Mouse (Mus musculus): Measurements from ENCODE around the gene Olfr119. TPM values are rescaled to one million over a fixed set of nuclear protein-coding genes. Genes with fewer than 3 reads are reported as not detected.
"Not testable (repeated sequence)": the region's sequence is repeated elsewhere in the genome, so short reads cannot be mapped to it uniquely, and the experiment has no call there.

Gene Olfr119
- not detected for polyA plus RNA-seq (2012; fragmentation: generic; extraction: Trizol)

DNA sequence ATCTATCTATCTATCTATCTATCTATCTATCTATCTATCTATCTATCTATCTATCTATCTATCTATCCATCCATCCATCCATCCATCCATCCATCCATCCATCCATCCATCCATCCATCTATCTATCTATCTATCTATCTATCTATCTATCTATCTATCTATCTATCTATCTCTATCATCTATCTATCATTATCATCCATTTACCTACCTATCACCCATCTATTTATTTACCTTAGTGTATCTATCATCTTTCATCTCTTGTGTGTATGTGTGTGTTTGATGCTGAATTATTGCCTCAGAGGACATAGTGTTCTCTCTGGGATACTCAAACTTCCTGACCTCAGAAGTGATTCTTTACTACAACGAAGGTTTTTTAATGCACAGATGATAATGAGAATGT lies at the start of gene Olfr119:
Olfr119 (plus strand) TSS at position 301 of the 400 bp plus-strand sequence.
- not testable (repeated sequence) for H3K36me3 ChIP-seq (ENCODE audit: control insufficient read depth, insufficient read depth); H3K4me3 ChIP-seq; H3K4me2 ChIP-seq (ENCODE audit: low read depth)

DNA sequence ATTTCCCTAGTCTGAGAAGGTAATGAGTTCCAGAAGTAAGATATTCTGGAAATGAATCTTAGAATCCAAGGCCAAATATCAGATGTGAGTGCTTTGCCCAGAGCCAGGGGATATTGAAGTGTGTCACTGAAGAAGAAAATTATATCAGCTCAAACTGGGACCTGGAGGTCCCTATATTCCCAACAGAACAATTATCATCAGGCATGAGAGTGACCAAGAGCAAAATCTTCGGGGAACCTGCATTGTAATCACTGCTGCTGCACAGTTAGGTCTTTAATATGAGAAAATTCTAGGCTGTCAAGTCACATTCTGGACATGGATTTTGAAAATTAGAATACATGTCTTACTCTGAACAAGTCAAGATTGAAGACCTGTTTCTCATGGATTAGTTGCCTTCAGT lies 32.7 kb upstream of the Olfr119 start, which contains the start of gene Olfr117:
Olfr117 (minus strand) TSS at position 101 of the 400 bp plus-strand sequence.
- TF ChIP-seq TCF12 (IDR thresholded peaks at IDR 0.05; ENCODE audit: insufficient read depth, poor library complexity, severe bottlenecking) (no peak), E2F4 (IDR thresholded peaks at IDR 0.05; ENCODE audit: insufficient read depth) (no peak)
- Histone ChIP-seq H3K4me2 (ENCODE audit: low read depth) (no peak within 1 kb of the TSS), H3K27me3 (ENCODE audit: control insufficient read depth, insufficient read depth, insufficient read length) (no peaks in the 10 kb centered on the region), H3ac (ENCODE audit: control insufficient read depth, insufficient read length) (no peak within 1 kb of the TSS), H3K4me3 (no peak within 1 kb of the TSS), H3K79me2 (ENCODE audit: control insufficient read depth, insufficient read depth) (no peaks in the 10 kb centered on the region), H3K36me3 (ENCODE audit: control insufficient read depth, insufficient read depth) (no peaks in the 10 kb centered on the region)

More for the DNA sequence above, at the start of gene Olfr119:
- not testable (repeated sequence) for H3ac ChIP-seq (ENCODE audit: control insufficient read depth, insufficient read length); H3K27me3 ChIP-seq (ENCODE audit: control insufficient read depth, insufficient read depth, insufficient read length); H3K79me2 ChIP-seq (ENCODE audit: control insufficient read depth, insufficient read depth)

DNA sequence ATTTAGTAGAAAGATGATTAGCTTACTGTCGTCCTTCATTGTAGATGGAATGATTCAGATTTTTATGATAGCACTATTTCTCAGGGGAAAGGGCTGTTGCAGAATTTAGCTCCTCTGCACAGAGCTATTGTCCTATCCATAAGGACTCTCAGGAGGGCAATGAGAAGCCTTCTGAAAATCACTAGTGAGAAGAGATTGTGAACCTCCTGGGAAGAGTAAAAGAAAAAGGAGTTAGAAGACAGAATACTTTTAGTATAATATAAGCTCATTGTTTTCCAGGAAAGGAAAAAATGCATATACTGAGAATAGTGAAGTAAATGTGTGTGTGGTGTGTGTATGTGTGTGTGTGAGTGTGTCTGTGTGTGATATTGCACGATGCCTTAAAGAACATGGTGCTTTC lies 29.7 kb upstream of the Olfr119 start, which contains the start of gene Olfr118:
Olfr118 (plus strand) TSS at position 301 of the 400 bp plus-strand sequence.
- no peak for TF ChIP-seq REST (IDR thresholded peaks at IDR 0.05; ENCODE audit: insufficient read depth, insufficient read length)
- no peak for TF ChIP-seq SRF (IDR thresholded peaks at IDR 0.05; ENCODE audit: control insufficient read depth, insufficient read length, low read depth)
- no peak for TF ChIP-seq MYOD1 (IDR thresholded peaks at IDR 0.05; ENCODE audit: control insufficient read depth in 1 of 3, insufficient read length in 2 of 3, low read depth in 2 of 3)
- no peak for TF ChIP-seq POLR2AphosphoS2 (IDR thresholded peaks at IDR 0.05; ENCODE audit: insufficient read length, low read depth)
- TF ChIP-seq TCF12 (IDR thresholded peaks at IDR 0.05; ENCODE audit: insufficient read depth, poor library complexity, severe bottlenecking), result no peak
- no peak for TF ChIP-seq TCF3 (IDR thresholded peaks at IDR 0.05; ENCODE audit: insufficient read length, low read depth)
- TF ChIP-seq CEBPB (IDR thresholded peaks at IDR 0.05; ENCODE audit: insufficient read depth, poor library complexity, severe bottlenecking), result no peak
- TF ChIP-seq E2F4 (IDR thresholded peaks at IDR 0.05; ENCODE audit: insufficient read depth), result no peak
- TF ChIP-seq MYOG (IDR thresholded peaks at IDR 0.05; ENCODE audit: control insufficient read depth in 1 of 3, insufficient read depth in 1 of 3, insufficient read length in 2 of 3, low read depth in 2 of 3), result no peak
- TF ChIP-seq POLR2A (IDR thresholded peaks at IDR 0.05; ENCODE audit: insufficient read length, low read depth), result no peak
- TF ChIP-seq USF1 (IDR thresholded peaks at IDR 0.05; ENCODE audit: low read depth), result no peak
- no peak for TF ChIP-seq MAX (IDR thresholded peaks at IDR 0.05; ENCODE audit: low read depth)
- no peak within 1 kb of the TSS for H3K4me3 ChIP-seq
- no peak within 1 kb of the TSS for H3K4me2 ChIP-seq (ENCODE audit: low read depth)
- no peaks in the 10 kb centered on the region for H3K27me3 ChIP-seq (ENCODE audit: control insufficient read depth, insufficient read depth, insufficient read length)
- H3K79me2 ChIP-seq (ENCODE audit: control insufficient read depth, insufficient read depth), result no peaks in the 10 kb centered on the region
- no peaks in the 10 kb centered on the region for H3K36me3 ChIP-seq (ENCODE audit: control insufficient read depth, insufficient read depth)
- no peak within 1 kb of the TSS for H3ac ChIP-seq (ENCODE audit: control insufficient read depth, insufficient read length)

DNA sequence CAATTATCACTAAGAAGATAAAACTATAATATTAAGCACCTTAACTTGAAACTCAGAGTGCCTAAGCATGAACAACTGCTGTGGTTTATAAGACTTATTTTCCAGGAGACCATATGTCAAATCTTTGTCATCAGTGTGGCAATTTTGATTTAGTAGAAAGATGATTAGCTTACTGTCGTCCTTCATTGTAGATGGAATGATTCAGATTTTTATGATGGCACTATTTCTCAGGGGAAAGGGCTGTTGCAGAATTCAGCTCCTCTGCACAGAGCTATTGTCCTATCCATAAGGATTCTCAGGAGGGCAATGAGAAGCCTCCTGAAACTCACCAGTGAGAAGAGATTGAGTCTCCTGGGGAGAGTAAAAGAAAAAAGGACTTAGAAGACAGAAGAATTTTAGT lies 25.1 kb downstream of the Olfr119 start, which contains the start of gene Olfr120:
Olfr120 (plus strand) TSS at position 301 of the 400 bp plus-strand sequence.
- no peak within 1 kb of the TSS for H3ac ChIP-seq (ENCODE audit: control insufficient read depth, insufficient read length)
- H3K36me3 ChIP-seq (ENCODE audit: control insufficient read depth, insufficient read depth), result no peaks in the 10 kb centered on the region
- no peak within 1 kb of the TSS for H3K4me3 ChIP-seq
- TF ChIP-seq MYOD1 (IDR thresholded peaks at IDR 0.05; ENCODE audit: control insufficient read depth in 1 of 3, insufficient read length in 2 of 3, low read depth in 2 of 3), result no peak
- no peak for TF ChIP-seq CEBPB (IDR thresholded peaks at IDR 0.05; ENCODE audit: insufficient read depth, poor library complexity, severe bottlenecking)
- TF ChIP-seq POLR2AphosphoS2 (IDR thresholded peaks at IDR 0.05; ENCODE audit: insufficient read length, low read depth), result no peak
- TF ChIP-seq USF1 (IDR thresholded peaks at IDR 0.05; ENCODE audit: low read depth), result no peak
- TF ChIP-seq E2F4 (IDR thresholded peaks at IDR 0.05; ENCODE audit: insufficient read depth), result no peak
- no peak for TF ChIP-seq REST (IDR thresholded peaks at IDR 0.05; ENCODE audit: insufficient read depth, insufficient read length)
- no peak for TF ChIP-seq TCF3 (IDR thresholded peaks at IDR 0.05; ENCODE audit: insufficient read length, low read depth)
- TF ChIP-seq MAX (IDR thresholded peaks at IDR 0.05; ENCODE audit: low read depth), result no peak
- TF ChIP-seq POLR2A (IDR thresholded peaks at IDR 0.05; ENCODE audit: insufficient read length, low read depth), result no peak
- TF ChIP-seq SRF (IDR thresholded peaks at IDR 0.05; ENCODE audit: control insufficient read depth, insufficient read length, low read depth), result no peak
- no peak for TF ChIP-seq MYOG (IDR thresholded peaks at IDR 0.05; ENCODE audit: control insufficient read depth in 1 of 3, insufficient read depth in 1 of 3, insufficient read length in 2 of 3, low read depth in 2 of 3)
- no peak for TF ChIP-seq TCF12 (IDR thresholded peaks at IDR 0.05; ENCODE audit: insufficient read depth, poor library complexity, severe bottlenecking)
- no peak within 1 kb of the TSS for H3K4me2 ChIP-seq (ENCODE audit: low read depth)
- no peaks in the 10 kb centered on the region for H3K79me2 ChIP-seq (ENCODE audit: control insufficient read depth, insufficient read depth)
- H3K27me3 ChIP-seq (ENCODE audit: control insufficient read depth, insufficient read depth, insufficient read length), result no peaks in the 10 kb centered on the region

DNA sequence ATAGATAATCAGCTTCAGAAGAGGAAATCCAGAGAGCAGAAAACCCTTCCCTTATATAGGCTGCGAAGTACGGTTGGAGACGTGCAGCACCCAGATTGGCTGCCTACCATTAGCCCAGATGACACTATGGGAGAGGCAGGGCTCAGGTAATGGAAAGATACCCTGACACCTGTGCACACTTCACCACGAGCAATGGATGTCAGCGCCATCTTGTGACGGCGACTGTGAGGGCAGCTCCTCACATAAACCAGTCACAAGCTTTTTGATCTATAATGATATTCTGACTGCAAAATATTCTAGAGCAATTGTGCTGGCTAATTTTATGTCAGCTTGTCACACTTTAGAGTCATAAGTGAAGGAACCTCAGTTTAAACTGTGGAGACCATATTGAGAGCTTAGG lies 41.7 kb downstream of the Olfr119 start:
- H3K4me2 ChIP-seq (ENCODE audit: low read depth), result no peak overlapping the region
- H3K4me3 ChIP-seq, result no peak overlapping the region
- H3K36me3 ChIP-seq (ENCODE audit: control insufficient read depth, insufficient read depth), result no peaks in the 10 kb centered on the region
- H3K79me2 ChIP-seq (ENCODE audit: control insufficient read depth, insufficient read depth), result no peaks in the 10 kb centered on the region
- no peak overlapping the region for H3ac ChIP-seq (ENCODE audit: control insufficient read depth, insufficient read length)
- H3K27me3 ChIP-seq (ENCODE audit: control insufficient read depth, insufficient read depth, insufficient read length), result no peaks in the 10 kb centered on the region
- TF ChIP-seq CEBPB (IDR thresholded peaks at IDR 0.05; ENCODE audit: insufficient read depth, poor library complexity, severe bottlenecking) (no peak), SRF (IDR thresholded peaks at IDR 0.05; ENCODE audit: control insufficient read depth, insufficient read length, low read depth) (no peak), MYOG (IDR thresholded peaks at IDR 0.05; ENCODE audit: control insufficient read depth in 1 of 3, insufficient read depth in 1 of 3, insufficient read length in 2 of 3, low read depth in 2 of 3) (no peak), REST (IDR thresholded peaks at IDR 0.05; ENCODE audit: insufficient read depth, insufficient read length) (no peak), E2F4 (IDR thresholded peaks at IDR 0.05; ENCODE audit: insufficient read depth) (no peak), POLR2AphosphoS2 (IDR thresholded peaks at IDR 0.05; ENCODE audit: insufficient read length, low read depth) (no peak), POLR2A (IDR thresholded peaks at IDR 0.05; ENCODE audit: insufficient read length, low read depth) (no peak), MYOD1 (IDR thresholded peaks at IDR 0.05; ENCODE audit: control insufficient read depth in 1 of 3, insufficient read length in 2 of 3, low read depth in 2 of 3) (no peak), USF1 (IDR thresholded peaks at IDR 0.05; ENCODE audit: low read depth) (no peak), MAX (IDR thresholded peaks at IDR 0.05; ENCODE audit: low read depth) (no peak)

Other genes starting within 250 kb of the Olfr119 start
- not detected for gene Olfr109, start 237.6 kb upstream of the Olfr119 start, polyA plus RNA-seq (2012; fragmentation: generic; extraction: Trizol)
- not detected for gene H2-M2, start 213.0 kb upstream of the Olfr119 start, polyA plus RNA-seq (2012; fragmentation: generic; extraction: Trizol)
- not detected for gene Olfr110, start 204.1 kb upstream of the Olfr119 start, polyA plus RNA-seq (2012; fragmentation: generic; extraction: Trizol)
- not detected for gene Olfr111, start 188.5 kb upstream of the Olfr119 start, polyA plus RNA-seq (2012; fragmentation: generic; extraction: Trizol)
- not detected for gene Olfr112, start 127.1 kb upstream of the Olfr119 start, polyA plus RNA-seq (2012; fragmentation: generic; extraction: Trizol)
- not detected for gene Olfr113, start 118.9 kb upstream of the Olfr119 start, polyA plus RNA-seq (2012; fragmentation: generic; extraction: Trizol)
- gene Olfr114, start 103.8 kb upstream of the Olfr119 start, polyA plus RNA-seq (2012; fragmentation: generic; extraction: Trizol), result not detected
- gene Olfr115, start 69.5 kb upstream of the Olfr119 start, polyA plus RNA-seq (2012; fragmentation: generic; extraction: Trizol), result not detected
- not detected for gene Olfr116, start 69.4 kb upstream of the Olfr119 start, polyA plus RNA-seq (2012; fragmentation: generic; extraction: Trizol)
- not detected for gene Olfr117, start 32.8 kb upstream of the Olfr119 start, polyA plus RNA-seq (2012; fragmentation: generic; extraction: Trizol)
- not detected for gene Olfr118, start 29.6 kb upstream of the Olfr119 start, polyA plus RNA-seq (2012; fragmentation: generic; extraction: Trizol)
- gene Olfr120, start 25.2 kb downstream of the Olfr119 start, polyA plus RNA-seq (2012; fragmentation: generic; extraction: Trizol), result not detected
- not detected for gene Olfr121, start 52.3 kb downstream of the Olfr119 start, polyA plus RNA-seq (2012; fragmentation: generic; extraction: Trizol)
- gene Olfr122, start 72.0 kb downstream of the Olfr119 start, polyA plus RNA-seq (2012; fragmentation: generic; extraction: Trizol), result not detected
- not detected for gene Olfr123, start 97.0 kb downstream of the Olfr119 start, polyA plus RNA-seq (2012; fragmentation: generic; extraction: Trizol)
- not detected for gene Olfr124, start 103.3 kb downstream of the Olfr119 start, polyA plus RNA-seq (2012; fragmentation: generic; extraction: Trizol)
- not detected for gene Olfr125, start 136.4 kb downstream of the Olfr119 start, polyA plus RNA-seq (2012; fragmentation: generic; extraction: Trizol)
- not detected for gene Olfr126, start 150.9 kb downstream of the Olfr119 start, polyA plus RNA-seq (2012; fragmentation: generic; extraction: Trizol)
- gene Olfr127, start 203.9 kb downstream of the Olfr119 start, polyA plus RNA-seq (2012; fragmentation: generic; extraction: Trizol), result not detected
- not detected for gene Olfr128, start 224.0 kb downstream of the Olfr119 start, polyA plus RNA-seq (2012; fragmentation: generic; extraction: Trizol)

All from myocyte (in vitro differentiated cells).